Mouse (Mus musculus) heart, postnatal 14 days (tissue): ENCODE results near the gene Enox1. TPM values are rescaled to one million over a fixed set of nuclear protein-coding genes. Genes with fewer than 3 reads are reported as not detected.

ENCODE experiments used
- DNase-seq, 2 experiments: peaks; one replicate each; pipeline ENCODE4 v3.0.0; 2021 to 2022
- intact Hi-C: fragments of 180-260 bp; cut with DNase I; formaldehyde crosslinking; loops from one replicate; pipeline ENCODE4 v1.15.1; 2025
- total RNA-seq, 2 experiments: library from RNA; stranded (reverse); gene quantifications; 2 replicates each; pipeline ENCODE4 v1.2.3; 2021

The Enox1 gene
- total RNA-seq, 2 experiments from 2014 or later, result 0.98 to 1.5 TPM

DNA sequence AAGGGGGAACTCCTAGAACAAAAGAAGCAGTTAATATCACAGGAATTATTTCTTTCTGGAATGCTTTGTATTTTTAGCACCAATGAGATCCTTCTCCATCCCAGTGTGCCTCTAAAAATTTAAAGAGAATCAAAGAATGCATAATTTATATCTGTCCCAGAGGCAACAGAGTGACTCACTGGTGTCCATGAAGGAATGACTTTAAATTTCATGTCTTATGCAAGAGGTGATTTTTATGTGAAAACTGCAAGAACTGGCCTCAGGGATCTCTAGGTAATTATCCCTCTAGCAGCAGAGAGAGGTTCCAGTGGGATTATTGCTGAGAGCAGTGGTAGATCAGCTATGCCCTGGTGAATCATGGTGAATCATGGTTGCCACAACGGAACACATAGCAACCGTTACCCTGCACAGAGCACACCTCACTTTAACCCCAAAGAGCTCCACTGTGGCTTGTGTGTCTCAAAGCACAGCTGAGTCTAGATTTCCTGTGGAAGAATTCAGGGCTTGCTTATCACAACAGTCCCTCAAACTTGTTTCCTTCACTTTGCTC is 195.3 kb downstream of the Enox1 start:
- no peak for DNase-seq
- intact Hi-C loops, result no loop called here

DNA sequence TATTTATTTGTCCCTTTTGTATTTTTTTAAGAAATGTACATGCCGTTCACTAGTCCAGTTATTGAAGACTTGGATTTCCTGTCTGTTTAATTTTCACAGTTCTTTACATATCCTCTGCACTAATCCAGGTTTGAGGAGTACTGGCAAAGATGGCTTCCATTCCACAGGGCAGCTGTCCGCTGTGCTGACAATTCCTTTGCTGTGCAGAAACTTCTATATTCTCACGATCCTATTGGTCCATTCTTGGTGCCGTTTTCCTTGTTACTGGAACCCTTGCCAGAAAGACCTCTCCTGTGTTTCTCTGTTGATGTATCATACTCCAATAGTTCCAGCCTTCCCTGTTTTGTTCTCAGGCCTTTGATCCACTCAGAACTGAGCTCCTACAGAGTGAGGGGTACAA is 206.1 kb downstream of the Enox1 start:
- intact Hi-C loops, result no loop called here
- DNase-seq, result no peak

DNA sequence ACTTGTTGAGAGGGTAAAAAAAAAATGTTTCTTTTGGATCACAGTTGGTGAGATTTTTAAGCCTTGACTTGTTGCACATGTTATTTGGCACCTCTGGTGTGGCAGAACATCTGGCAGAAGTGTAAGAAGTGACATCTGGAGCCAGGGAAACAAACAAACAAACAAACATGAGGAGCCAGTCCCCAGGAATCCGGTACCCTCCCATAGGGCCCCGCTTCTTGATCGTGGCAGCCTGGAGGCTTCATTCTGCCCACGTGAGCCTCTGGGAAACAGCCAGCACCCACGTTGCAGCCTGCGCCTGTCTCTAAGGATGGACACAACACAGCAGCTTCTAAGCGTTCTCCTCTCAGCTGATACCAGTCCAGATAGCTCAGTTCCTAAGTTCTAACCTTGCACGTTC is 211.8 kb downstream of the Enox1 start:
- DNase-seq, result no peak
- intact Hi-C loops, result no loop called here

DNA sequence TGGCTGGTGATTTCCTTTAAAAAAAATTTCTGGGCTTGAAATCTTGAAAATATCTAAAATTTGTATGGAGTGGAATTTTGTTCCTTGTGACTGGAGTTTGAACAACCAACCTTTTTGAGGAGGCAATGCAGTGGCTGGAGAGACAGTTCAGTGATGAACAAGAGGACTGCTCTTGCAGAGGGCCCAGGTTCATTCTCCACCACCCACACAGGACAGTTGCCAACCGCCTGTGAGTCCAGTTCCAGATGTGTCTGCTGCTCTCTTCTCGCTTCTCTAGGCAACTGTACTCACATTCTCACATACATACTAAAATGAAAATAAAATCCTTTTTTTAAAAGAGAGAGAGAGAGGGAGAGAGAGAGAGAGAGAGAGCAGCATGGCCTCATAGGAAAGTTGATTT is 212.5 kb downstream of the Enox1 start:
- intact Hi-C loops, result no loop called here
- no peak for DNase-seq

DNA sequence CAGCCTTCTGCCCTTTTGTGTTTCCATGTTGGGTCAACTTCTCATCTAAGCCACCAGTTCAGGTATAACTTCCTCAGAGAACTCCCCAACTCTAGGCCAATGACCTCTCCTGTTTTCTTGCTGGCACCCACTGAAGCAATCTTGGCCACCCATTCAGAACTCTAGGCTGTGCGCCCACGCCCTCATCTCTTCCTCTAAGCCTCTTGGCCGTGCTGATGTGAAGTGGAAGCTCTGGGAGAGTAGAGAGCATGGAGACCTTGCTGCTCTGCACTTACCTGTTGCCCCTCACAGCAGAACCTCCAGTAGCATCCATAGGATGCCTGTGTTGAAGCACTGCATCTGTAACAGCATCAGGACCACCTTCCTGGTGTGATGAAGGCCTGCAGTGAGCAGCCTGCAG is 214.0 kb downstream of the Enox1 start:
- intact Hi-C loops, result no loop called here
- no peak for DNase-seq

DNA sequence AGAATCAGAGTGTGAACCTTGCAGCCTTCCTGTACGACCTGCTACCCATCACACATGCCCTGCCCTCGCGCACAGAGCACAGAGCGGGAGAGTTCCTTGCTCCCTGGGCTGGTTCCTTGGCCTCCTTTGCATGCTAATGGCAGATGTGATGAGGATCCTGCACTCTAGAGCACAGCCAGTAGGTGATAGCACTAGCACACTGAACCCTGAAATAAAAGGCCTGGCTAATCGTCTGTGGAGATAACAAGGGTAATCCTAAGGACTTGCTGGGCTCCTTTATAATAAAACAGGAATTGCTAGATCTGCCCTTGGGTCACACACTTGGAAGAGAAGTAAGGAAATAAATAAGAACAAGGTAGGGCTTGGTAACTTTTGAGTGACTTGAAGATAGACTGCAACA is 215.4 kb downstream of the Enox1 start:
- intact Hi-C loops, result no loop called here
- DNase-seq, result no peak

DNA sequence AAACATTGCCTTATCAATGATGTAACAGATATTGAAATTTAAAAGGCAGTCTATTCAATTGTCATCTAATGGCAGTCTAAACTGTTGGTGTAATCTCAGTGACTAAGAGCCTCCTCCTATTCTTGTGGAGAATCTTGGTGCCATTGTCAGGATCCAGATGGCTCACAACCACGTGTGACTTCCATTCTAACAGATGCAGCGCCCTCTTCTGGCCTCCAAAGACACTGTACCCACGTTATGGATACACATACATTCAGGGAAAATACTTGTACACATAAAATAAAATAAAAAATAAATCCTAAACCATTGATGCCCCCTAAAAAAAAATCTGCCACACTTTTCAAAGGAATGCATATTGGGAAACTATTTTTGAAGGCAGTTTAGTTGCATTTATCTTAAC is 216.6 kb downstream of the Enox1 start:
- intact Hi-C loops, result no loop called here
- no peak for DNase-seq

DNA sequence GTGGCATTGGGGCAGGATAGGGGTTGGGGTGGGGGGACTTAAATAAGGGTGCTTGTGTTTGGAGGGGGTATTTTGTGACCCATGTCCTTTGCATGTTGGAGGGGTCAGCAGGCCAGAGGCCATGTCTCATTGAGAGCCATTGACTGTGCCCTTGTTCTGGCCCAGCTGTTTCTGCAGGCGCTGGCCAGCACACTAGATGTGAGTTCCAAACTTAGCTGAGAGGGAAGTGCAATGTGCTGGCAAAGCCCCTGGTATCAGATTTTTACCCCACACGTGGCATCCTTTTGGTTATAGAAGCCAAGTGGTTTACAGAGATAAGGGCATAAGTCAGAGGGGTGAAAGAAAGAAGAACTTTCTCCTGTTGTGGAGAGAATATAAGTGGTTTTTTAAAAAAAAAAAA is 218.5 kb downstream of the Enox1 start:
- intact Hi-C loops, result no loop called here
- DNase-seq, result no peak

DNA sequence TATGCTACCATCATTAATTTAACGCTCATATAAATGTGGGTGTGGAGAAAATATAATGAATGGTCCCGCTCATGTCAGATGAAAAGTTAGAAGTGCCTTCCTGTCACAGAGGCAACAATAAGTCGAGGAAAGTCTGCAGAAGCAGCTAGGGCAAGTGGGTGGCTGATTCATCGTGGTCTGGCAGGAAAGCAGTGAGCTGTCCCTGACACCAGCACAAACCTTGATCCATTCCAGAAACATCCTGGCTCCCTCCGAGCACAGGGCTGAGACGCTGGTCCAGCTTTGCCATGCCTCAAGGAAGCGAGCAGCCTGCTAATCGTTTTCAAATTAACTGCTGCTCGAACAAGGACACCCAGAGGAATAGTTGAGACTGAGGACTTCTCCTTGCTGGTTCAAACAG is 219.1 kb downstream of the Enox1 start:
- intact Hi-C loops, result no loop called here
- no peak for DNase-seq

DNA sequence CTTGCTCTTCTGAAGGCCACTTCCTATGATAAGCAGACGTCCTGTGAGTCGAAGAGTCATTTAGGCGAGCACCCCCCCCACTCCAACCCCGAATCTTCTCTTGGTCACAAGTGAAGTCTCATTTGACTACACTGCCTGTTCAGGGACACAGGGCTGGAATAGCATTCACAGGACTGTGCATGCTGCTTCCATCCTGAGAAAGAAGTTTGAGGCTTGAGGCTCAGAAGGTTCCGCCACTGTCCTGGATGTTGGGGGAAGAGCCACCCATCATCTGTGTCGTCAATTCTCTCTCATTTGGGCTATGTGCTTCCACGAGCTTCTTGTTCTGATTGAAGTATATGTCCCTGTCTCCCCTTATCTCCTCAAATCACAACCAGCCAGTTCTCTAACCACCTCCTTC is 220.2 kb downstream of the Enox1 start:
- intact Hi-C loops, result no loop called here
- DNase-seq, result no peak

DNA sequence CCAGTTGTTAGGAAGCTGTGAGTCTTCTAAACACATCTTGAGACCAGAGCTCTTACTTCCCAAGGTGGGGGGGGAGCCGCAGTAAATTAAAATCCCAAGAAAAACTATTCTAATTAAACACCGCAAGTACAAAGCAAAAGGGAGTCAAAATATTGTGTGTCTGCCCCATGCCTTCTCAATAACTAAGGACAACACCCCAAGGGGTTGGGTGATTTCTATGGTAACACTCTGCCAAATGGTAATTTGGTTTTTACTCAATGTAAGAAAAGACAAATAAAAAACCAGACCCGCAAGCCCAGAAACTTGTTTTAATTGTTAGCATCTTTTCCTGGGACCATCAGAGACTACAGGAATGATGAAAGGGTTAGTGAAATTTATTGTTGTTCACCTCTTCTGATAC is 220.9 kb downstream of the Enox1 start:
- intact Hi-C loops, result no loop called here
- DNase-seq, result no peak

DNA sequence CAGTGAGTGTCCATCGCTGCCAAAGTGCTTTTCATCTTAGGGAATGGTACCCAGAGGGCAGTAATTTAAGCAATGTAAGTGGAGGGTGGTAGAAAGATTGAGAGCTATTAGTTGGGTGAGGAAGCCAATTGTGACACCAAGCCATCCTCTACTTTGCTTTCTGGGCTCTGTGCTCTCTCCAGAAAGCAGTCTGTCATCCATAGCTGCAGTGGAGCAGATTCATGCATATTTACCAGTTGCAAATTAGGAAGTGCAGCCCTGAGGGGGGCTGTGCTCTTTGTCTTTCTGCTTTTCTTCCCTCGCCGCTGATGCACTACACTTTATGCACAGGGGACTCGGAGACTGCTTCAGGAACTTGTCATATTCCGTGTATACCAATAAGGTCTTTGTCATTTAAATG is 221.3 kb downstream of the Enox1 start:
- no peak for DNase-seq
- intact Hi-C loops, result no loop called here

DNA sequence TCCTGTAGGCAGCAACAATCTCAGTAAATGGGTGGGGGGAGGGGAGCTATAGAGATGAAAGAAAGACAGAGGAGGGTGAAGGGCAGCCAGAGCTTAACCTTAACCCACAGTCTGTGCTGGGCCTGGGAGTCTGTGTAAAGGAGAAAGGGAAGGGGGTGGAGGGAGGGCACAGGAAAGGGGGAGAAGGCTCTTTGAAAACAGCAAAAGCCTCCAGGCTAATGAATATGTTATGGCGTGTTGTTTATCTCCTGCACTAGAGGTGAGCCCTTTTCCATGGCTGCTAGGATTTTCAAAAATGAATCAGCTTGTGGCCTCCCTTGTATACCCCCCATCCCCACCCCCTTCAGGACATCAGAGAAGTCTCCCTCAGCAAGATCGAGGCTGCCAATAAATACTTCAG is 225.0 kb downstream of the Enox1 start:
- intact Hi-C loops, result no loop called here
- no peak for DNase-seq

DNA sequence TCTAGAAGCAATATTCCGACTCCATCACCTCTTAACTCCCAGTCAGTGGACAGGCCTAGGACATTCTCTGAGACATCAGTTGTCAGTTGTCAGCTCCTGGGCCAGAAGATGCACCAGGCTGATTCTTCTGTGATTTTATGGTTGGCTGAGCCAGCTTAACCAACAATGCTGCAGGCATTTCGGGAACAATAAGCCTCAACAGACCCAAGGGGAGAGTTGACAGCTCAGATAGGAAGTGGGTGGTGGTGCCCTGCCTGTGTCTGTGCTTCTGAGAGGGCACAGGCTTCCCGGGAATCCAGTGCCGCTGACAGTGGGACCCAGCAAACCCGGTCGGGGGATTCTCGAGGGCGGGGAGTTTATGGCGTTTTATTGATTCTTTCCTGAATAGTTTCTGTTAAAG is 229.1 kb downstream of the Enox1 start:
- intact Hi-C loops, result no loop called here
- no peak for DNase-seq

DNA sequence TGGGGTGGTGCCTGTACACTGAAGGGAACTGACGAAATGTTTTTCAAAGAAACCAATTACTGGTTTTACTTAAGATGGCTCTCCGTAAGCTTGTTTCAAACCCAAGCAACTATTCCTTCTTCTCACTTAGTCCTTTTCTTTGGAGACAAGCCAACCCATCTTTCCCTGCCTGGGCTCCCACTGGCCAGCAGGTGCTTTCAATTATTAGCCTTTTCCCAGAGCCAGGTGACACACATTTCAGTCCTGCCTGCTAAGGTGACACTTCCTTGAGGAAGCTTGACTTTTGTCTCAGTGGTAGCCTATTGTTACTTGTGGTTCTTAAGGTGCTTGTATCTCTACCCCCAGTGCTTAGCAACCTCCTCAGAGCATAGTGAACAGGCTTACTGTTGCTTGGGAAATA is 231.3 kb downstream of the Enox1 start:
- DNase-seq, result no peak
- intact Hi-C loops, result no loop called here

DNA sequence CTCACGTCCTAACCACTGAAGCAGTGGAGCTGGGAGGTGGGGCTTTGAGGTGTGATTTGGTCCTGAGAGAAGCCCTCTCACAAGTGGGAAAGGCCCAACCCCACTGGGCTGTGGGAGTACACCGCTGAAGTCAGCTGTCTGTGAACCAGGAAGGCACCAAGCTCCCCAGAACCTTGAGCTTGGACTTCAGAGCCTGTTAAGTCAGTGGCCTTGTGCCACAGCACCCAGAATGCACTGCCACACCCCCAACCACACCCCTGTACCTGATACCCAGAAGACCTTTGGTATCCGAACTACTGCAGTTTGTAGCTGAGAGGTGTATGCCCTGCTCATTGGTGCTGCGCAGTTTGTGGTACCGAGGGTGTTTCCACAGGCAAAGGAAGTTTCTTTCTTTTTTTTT is 232.7 kb downstream of the Enox1 start:
- intact Hi-C loops, result no loop called here
- DNase-seq, result no peak

DNA sequence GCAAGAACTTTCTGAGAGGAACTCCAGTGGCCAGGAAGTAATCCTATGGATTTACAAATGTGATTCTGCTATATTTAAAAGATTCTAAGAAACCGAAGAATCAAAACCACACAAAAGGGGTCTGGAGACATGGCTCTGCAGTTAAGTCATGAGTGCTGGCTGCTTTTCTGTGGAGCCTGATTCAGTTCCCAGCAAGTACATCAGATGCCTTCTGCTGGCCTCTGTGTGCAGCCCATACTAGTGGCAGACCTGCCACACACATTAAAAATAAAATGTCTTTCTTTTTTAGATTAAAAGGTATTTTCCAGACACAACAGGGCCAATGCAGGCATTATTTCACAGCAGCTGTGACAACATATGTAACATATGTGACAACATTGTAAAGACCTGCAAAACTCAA is 235.9 kb downstream of the Enox1 start:
- DNase-seq, result no peak
- intact Hi-C loops, result no loop called here

DNA sequence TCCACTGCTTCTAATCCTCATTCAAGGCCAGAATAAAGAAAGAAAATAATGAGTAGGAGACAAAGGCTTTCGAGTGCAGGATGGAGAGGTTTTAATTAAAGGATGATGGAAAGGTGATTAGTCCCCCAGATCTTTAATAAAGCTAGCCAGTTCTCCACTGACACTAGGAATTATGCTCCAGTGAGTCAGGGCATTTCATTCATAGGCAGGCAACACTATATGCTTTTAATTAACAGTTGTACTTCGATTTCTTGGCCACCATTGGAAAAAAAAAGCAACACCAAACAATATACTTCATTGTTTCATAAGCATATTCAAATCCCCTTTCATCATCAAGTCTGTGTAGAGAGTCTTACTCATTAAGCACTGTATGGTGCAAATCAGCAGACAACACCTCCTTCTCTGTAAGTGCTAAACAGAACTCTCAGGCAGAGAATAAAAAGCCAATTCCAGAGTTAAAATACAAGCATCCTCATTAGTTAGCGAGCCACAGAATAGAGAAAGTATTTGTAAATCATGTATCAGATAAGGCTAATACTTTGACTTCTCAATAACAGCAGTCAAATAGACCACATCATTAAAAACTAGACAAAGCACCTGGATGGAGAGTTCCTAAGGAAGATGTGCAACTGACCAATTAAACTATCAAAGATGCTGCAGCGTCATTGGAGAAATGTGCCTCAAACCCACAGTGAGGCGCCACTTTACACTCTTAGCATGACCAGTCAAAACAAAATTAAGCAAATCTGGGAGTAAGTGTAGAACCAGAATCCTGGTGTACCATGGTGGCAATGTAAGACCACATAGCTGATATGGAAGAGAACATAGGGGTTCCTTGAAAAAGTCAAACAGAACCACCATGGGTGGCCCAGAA is 249.9 kb downstream of the Enox1 start:
- DNase-seq, result no peak
- intact Hi-C loops, result no loop called here

DNA sequence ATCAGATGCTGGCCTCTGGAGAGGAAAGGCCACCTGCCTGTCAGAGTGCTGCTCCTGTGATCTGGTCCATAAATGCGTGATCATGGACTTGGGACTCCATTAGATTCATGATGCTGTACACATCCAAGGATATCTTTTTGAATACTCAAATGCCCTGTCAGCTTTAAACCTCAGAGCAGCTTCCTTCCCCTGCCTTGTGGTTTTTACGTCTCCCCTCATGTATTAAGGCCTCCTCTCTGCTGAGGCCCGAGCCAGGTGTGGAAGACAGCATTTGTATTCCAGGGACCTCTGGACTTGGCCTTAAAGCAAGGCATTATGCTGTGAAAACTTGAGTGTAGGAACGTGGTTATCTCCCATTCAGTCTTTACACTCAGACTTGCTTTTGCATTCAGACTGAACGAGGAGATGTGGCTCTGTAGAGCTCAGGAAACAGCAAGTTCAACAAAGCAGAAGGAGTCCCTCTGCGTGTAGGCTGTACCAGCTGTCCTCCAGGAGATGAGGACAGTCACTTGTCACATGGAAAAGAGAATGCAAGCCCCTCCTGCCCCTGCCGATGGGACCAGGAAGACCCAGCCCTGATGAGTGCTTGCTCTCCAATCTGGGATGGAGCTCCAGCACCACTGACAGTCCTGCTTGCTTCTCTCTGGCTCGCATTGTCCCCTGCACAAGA is 252.8 kb downstream of the Enox1 start:
- intact Hi-C loops, result no loop called here
- no peak for DNase-seq

DNA sequence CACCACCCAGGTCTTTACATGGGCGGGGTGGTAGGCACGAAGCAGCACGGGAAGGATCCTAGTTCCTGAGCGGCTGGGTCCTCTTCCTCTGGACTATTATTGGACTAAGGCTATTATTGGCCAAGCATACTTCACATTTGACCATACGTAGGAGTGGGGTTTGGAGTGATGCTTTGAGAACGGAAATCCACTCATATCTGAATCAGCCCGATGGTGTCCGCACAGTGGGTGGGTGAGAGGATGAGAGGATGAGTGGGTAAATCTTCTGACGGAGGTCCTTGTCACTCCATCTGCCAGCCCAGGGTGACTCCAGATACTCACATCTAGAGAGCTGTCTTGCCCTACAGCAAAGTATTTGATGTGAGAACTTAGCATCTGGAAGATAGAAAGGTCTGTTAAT is 253.8 kb downstream of the Enox1 start:
- intact Hi-C loops, result no loop called here
- no peak for DNase-seq

DNA sequence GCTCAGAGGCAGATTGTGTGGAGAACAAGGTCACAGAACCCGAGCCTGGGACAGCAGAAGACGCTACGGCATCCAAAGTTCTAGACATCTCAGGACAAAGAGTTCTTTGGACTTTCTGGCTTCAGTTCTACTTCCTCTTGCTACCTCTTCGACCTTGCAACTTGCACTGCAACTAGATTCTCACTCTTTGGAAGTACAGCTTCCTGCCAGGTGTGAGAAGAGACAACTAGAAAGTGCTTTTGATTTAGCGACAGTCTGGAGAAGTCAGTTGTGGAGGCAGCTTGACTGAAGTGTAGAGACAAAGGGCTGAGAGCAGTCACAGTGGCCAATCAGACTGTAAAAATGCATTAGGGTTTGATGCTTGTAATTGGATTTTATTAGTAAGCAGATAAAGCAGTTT is 256.5 kb downstream of the Enox1 start:
- no peak for DNase-seq
- intact Hi-C loops, result no loop called here

DNA sequence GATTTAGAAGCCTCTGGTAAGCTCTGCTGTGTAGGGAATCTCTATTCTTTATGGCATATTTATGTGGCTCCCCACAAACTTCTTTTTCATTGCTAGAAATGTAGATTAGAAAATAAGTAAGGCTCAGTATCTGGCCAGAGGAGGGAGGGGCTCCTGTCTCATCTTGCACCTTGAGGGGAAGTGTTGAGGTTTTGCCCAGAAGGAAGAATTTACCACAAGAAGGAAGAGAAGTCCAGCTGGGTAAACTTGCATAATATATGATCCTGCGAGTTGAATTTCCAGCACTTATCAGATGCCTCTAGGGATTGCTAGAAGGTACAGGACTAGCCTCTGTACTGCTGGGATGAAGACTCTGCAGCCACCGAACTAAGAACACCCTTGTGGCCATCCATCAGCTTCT is 259.8 kb downstream of the Enox1 start:
- intact Hi-C loops, result no loop called here
- no peak for DNase-seq
